Mouse (Mus musculus) CH12.LX (cell line): Measurements from ENCODE around the gene Ddx52. TPM values are rescaled to one million over a fixed set of nuclear protein-coding genes. Genes with fewer than 3 reads are reported as not detected.

Experiments
- DNase-seq: peaks from one replicate; pipeline ENCODE4 v3.0.0-alpha.2; 2013; ENCODE audit errors: extremely low read depth
- H3K27ac ChIP-seq: 2 replicates; pipeline ENCODE4 v1.5.1; 2012; ENCODE audit warnings: low read depth, mild to moderate bottlenecking, control low read depth, moderate library complexity; ENCODE audit not compliant: insufficient read depth
- H3K27me3 ChIP-seq: replicated peaks from 2 replicates; pipeline ENCODE3; 2012; ENCODE audit warnings: inconsistent platforms
- H3K36me3 ChIP-seq, 2 experiments: replicated peaks in 1 of 2; 2 replicates each; pipeline versions ENCODE3 to v1.6.1; 2012; ENCODE audit warnings: inconsistent platforms in 1 of 2, low read length in 1 of 2, mild to moderate bottlenecking in 1 of 2, mixed read lengths in 1 of 2, moderate library complexity in 1 of 2; ENCODE audit not compliant: control insufficient read depth in 1 of 2, insufficient read depth in 1 of 2
- H3K4me1 ChIP-seq, 2 experiments: 2 replicates each; pipeline ENCODE4 v1.6.1; 2012; ENCODE audit warnings: inconsistent platforms in 1 of 2, moderate library complexity in 1 of 2; ENCODE audit not compliant: insufficient read depth in 2 of 2, control insufficient read depth in 1 of 2
- H3K4me2 ChIP-seq: 2 replicates; pipeline ENCODE4 v1.6.1; 2012; ENCODE audit warnings: low read depth, mild to moderate bottlenecking, control low read depth; ENCODE audit not compliant: poor library complexity, insufficient read depth, severe bottlenecking
- H3K4me3 ChIP-seq, 3 experiments: fragments of 150-350 bp in 1 of 3; sonication (generic) in 1 of 3; replicated peaks in 1 of 3; 2 replicates each; pipeline versions ENCODE3 to v1.5.1; 2011 to 2012; ENCODE audit warnings: low read depth in 2 of 3, low read length in 2 of 3, mild to moderate bottlenecking in 2 of 3, moderate library complexity in 2 of 3, control low read depth in 1 of 3, improper control_type of control experiment in 1 of 3, inconsistent platforms in 1 of 3, mixed read lengths in 1 of 3; ENCODE audit not compliant: poor library complexity in 1 of 3
- H3K79me2 ChIP-seq: replicated peaks from 2 replicates; pipeline ENCODE4 v1.6.1; 2012; ENCODE audit warnings: mild to moderate bottlenecking, moderate library complexity; ENCODE audit not compliant: control insufficient read depth, poor library complexity, insufficient read depth, severe bottlenecking; ENCODE audit errors: extremely low read depth
- H3K9ac ChIP-seq: 2 replicates; pipeline ENCODE4 v1.6.1; 2012; ENCODE audit warnings: low read depth, mild to moderate bottlenecking, control low read depth, moderate library complexity; ENCODE audit not compliant: insufficient read depth
- H3K9me3 ChIP-seq: replicated peaks from 2 replicates; pipeline ENCODE3; 2012; ENCODE audit warnings: low read length, inconsistent platforms, mixed read lengths
- BHLHE40 ChIP-seq: IDR thresholded peaks from 2 replicates; pipeline ENCODE4 v1.6.1; 2011; ENCODE audit warnings: mild to moderate bottlenecking, low read depth, low read length, improper control_type of control experiment
- CTCF ChIP-seq, 2 experiments: IDR thresholded peaks in 1 of 2; conservative IDR thresholded peaks in 1 of 2; 2 replicates each; pipeline ENCODE4 v1.5.1; 2011 to 2012; ENCODE audit warnings: low read depth in 2 of 2, low read length in 2 of 2, improper control_type of control experiment in 1 of 2, inconsistent platforms in 1 of 2, mild to moderate bottlenecking in 1 of 2, moderate library complexity in 1 of 2
- ELF1 ChIP-seq: IDR thresholded peaks from 2 replicates; pipeline ENCODE4 v1.6.1; 2014; ENCODE audit warnings: low read depth, mild to moderate bottlenecking, inconsistent platforms, low read length, improper control_type of control experiment
- EP300 ChIP-seq: IDR thresholded peaks from 2 replicates; pipeline ENCODE4 v1.6.1; 2011; ENCODE audit warnings: low read length, improper control_type of control experiment
- GABPA ChIP-seq: IDR thresholded peaks from 2 replicates; pipeline ENCODE4 v1.6.1; 2012; ENCODE audit warnings: low read depth, low read length, improper control_type of control experiment, inconsistent platforms; ENCODE audit not compliant: insufficient replicate concordance
- HCFC1 ChIP-seq: IDR thresholded peaks from 2 replicates; pipeline ENCODE4 v1.6.1; 2012; ENCODE audit warnings: low read depth, mild to moderate bottlenecking, inconsistent platforms, low read length, improper control_type of control experiment
- IRF4 ChIP-seq: IDR thresholded peaks from 2 replicates; pipeline ENCODE4 v1.6.1; 2014; ENCODE audit warnings: low read depth, mild to moderate bottlenecking, inconsistent platforms, low read length, improper control_type of control experiment
- JUN ChIP-seq: IDR thresholded peaks from 2 replicates; pipeline ENCODE4 v1.6.1; 2011; ENCODE audit warnings: low read depth, mild to moderate bottlenecking, low read length, improper control_type of control experiment, moderate library complexity; ENCODE audit not compliant: insufficient read depth
- JUND ChIP-seq: conservative IDR thresholded peaks from 2 replicates; pipeline ENCODE4 v1.6.1; 2011; ENCODE audit warnings: low read depth, low read length, improper control_type of control experiment
- KAT2A ChIP-seq: IDR thresholded peaks from 2 replicates; pipeline ENCODE4 v1.6.1; 2012; ENCODE audit warnings: low read length, improper control_type of control experiment, inconsistent platforms; ENCODE audit not compliant: insufficient replicate concordance
- MAFK ChIP-seq: IDR thresholded peaks from 2 replicates; pipeline ENCODE4 v1.6.1; 2011; ENCODE audit warnings: low read length, improper control_type of control experiment; ENCODE audit not compliant: insufficient replicate concordance
- MAX ChIP-seq: IDR thresholded peaks from 2 replicates; pipeline ENCODE4 v1.6.1; 2011; ENCODE audit warnings: low read length, improper control_type of control experiment
- MAZ ChIP-seq: IDR thresholded peaks from 2 replicates; pipeline ENCODE4 v1.6.1; 2012; ENCODE audit warnings: low read depth, mild to moderate bottlenecking, inconsistent platforms, low read length, improper control_type of control experiment, moderate library complexity
- MYC ChIP-seq: IDR thresholded peaks from 2 replicates; pipeline ENCODE4 v1.6.1; 2011; ENCODE audit warnings: low read depth, mild to moderate bottlenecking, improper control_type of control experiment, low read length
- NRF1 ChIP-seq: IDR thresholded peaks from 2 replicates; pipeline ENCODE4 v1.6.1; 2014; ENCODE audit warnings: low read depth, mild to moderate bottlenecking, inconsistent platforms, low read length, improper control_type of control experiment, moderate library complexity
- PAX5 ChIP-seq: IDR thresholded peaks from 2 replicates; pipeline ENCODE4 v1.6.1; 2012; ENCODE audit warnings: low read length, inconsistent platforms, mixed read lengths
- RCOR1 ChIP-seq: conservative IDR thresholded peaks from 2 replicates; pipeline ENCODE4 v1.6.1; 2012; ENCODE audit warnings: low read depth, mild to moderate bottlenecking, inconsistent platforms, low read length, improper control_type of control experiment
- SIN3A ChIP-seq: IDR thresholded peaks from 2 replicates; pipeline ENCODE4 v1.6.1; 2012; ENCODE audit warnings: low read length, improper control_type of control experiment, inconsistent platforms
- SMC3 ChIP-seq: IDR thresholded peaks from 2 replicates; pipeline ENCODE4 v1.6.1; 2011; ENCODE audit warnings: low read depth, low read length, improper control_type of control experiment
- TBP ChIP-seq: conservative IDR thresholded peaks from 2 replicates; pipeline ENCODE4 v1.6.1; 2011; ENCODE audit warnings: low read depth, low read length, improper control_type of control experiment
- UBTF ChIP-seq: IDR thresholded peaks from 2 replicates; pipeline ENCODE4 v1.6.1; 2012; ENCODE audit warnings: low read depth, mild to moderate bottlenecking, inconsistent platforms, low read length, improper control_type of control experiment, moderate library complexity
- USF1 ChIP-seq: IDR thresholded peaks from 2 replicates; pipeline ENCODE4 v1.6.1; 2014; ENCODE audit warnings: low read depth, mild to moderate bottlenecking, inconsistent platforms, low read length, improper control_type of control experiment
- USF2 ChIP-seq: conservative IDR thresholded peaks from 2 replicates; pipeline ENCODE4 v1.6.1; 2011; ENCODE audit warnings: low read depth, low read length, improper control_type of control experiment
- ZC3H11A ChIP-seq: IDR thresholded peaks from 2 replicates; pipeline ENCODE4 v1.6.1; 2012; ENCODE audit warnings: low read depth, mild to moderate bottlenecking, inconsistent platforms, low read length, improper control_type of control experiment
- ZKSCAN1 ChIP-seq: IDR thresholded peaks from 2 replicates; pipeline ENCODE4 v1.6.1; 2012; ENCODE audit warnings: low read depth, inconsistent platforms, low read length, improper control_type of control experiment, borderline replicate concordance
- ZMIZ1 ChIP-seq: IDR thresholded peaks from 2 replicates; pipeline ENCODE4 v1.6.1; 2012; ENCODE audit warnings: low read depth, mild to moderate bottlenecking, inconsistent platforms, low read length, improper control_type of control experiment
- dilution Hi-C: fragments of 300-500 bp; cut with MboI; formaldehyde crosslinking; loops from 2 replicates; pipeline ENCODE4 v1.14.3; 2020; ENCODE audit warnings: low sequenced_read_pairs; ENCODE audit not compliant: extremely low pct_unique_long_range_greater_than_20kb, extremely low pct_ligation_motif_present
- in situ Hi-C: fragments of 300-500 bp; cut with MboI; formaldehyde crosslinking; loops from 3 replicates; pipeline ENCODE4 v1.14.3; 2019; ENCODE audit warnings: low sequenced_read_pairs, low pct_ligation_motif_present, low pct_unique_long_range_greater_than_20kb, mixed read lengths
- polyA plus RNA-seq: library from polyadenylated mRNA; unstranded; fragments of >175 nt; gene quantifications from 2 replicates; pipeline ENCODE4 v1.2.1, GENCODE M21; 2012; ENCODE audit warnings: low read depth; ENCODE audit not compliant: insufficient read length
- total RNA-seq, 2 experiments: library from RNA; depleted of rRNA; stranded (reverse); fragments of 300-350 nt in 1 of 2; fragments of >200 nt in 1 of 2; gene quantifications; 2 replicates each; pipeline ENCODE4 v1.2.3; 2012 to 2014

The Ddx52 gene
- total and polyA plus RNA-seq, 3 experiments = 54.2 to 104 (median 93.7) TPM

- Histone ChIP-seq H3K4me3 (no peak overlapping the region), H3K4me2 (no peak overlapping the region), H3K27ac (no peak overlapping the region), H3K4me1 (peaks cover 0 to 7% of the 10 kb centered on the region in 2 experiments; a peak in 2 of 4 replicates), H3K79me2 (no peaks in the 10 kb centered on the region), H3K27me3 (peaks cover 6% of the 10 kb centered on the region), H3K9me3 (no peaks in the 10 kb centered on the region), H3K9ac (no peak overlapping the region), H3K36me3 (no peaks in the 10 kb centered on the region)
- no peak for DNase-seq
- dilution Hi-C loops (no loop called here), in situ Hi-C loops (loop anchor here (25.0 kb wide), 1 partner anchor 370 kb away; no protein-coding TSS in a partner anchor)
- no peak for TF ChIP-seq ZC3H11A
Measured at GRCm38 (mm10) chr11:83932506-83933106, 9.3 kb upstream of the Ddx52 start.

- in situ Hi-C loops (loop anchor here (25.0 kb wide), 1 partner anchor 371 kb away; no protein-coding TSS in a partner anchor), dilution Hi-C loops (no loop called here)
- no peak for DNase-seq
Measured at GRCm38 (mm10) chr11:83933376-83933775, 8.5 kb upstream of the Ddx52 start.

DNA sequence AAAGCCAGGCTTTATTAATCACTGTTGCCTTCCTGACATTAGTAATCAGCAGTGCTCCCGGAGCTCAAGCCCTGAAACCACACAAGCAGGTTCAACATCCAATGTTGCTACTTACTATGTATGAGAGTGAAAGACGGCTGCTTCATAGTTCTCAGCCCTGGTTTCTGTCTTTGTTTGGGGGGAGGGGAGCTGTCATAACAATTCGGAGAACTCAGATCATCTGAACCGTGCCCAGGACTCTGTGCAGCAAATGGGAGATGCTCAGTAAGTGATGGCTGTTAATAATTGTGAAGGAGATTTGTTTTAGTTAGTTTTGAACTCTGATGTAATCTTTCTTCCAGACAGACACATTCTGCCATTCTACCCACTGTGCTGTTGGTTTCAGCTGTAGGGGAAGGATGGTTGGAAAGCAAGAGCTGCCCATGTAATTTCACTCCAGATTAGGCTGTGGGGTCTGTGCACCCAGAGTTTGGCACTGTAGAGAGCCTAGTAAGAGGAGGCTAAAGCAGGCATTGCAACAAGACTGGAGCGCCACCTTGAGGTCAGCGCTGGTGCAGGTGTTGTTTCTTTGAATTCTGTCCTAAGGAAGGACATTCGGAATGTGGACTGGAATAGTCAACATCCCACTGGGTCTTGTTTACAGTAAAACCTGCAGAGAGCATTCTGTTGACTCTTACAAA, 5.7 kb upstream of the Ddx52 start:
- Histone ChIP-seq H3K4me3 (no peak overlapping the region), H3K27ac (no peak overlapping the region), H3K36me3 (no peaks in the 10 kb centered on the region), H3K4me2 (peak overlapping the region; percentile 39), H3K9ac (no peak overlapping the region), H3K9me3 (no peaks in the 10 kb centered on the region), H3K4me1 (peaks cover 0 to 11% of the 10 kb centered on the region in 2 experiments; a peak in 2 of 4 replicates), H3K27me3 (peaks cover 6% of the 10 kb centered on the region), H3K79me2 (no peaks in the 10 kb centered on the region)
- in situ Hi-C loops (loop anchor here (5.0 to 25.0 kb wide), 2 partner anchors 149 to 374 kb away; no protein-coding TSS in a partner anchor), dilution Hi-C loops (no loop called here)
- DNase-seq = peak; percentile 77
- TF ChIP-seq MYC (0 out of 2 replicates have a peak, but pooled peaks have one; percentile 42), SMC3 (peak; percentile 99), ZMIZ1 (no peak), ELF1 (no peak), MAZ (no peak; the same call in 1 of the 2 replicates), RCOR1 (no peak), ZKSCAN1 (no peak), JUN (no peak), BHLHE40 (no peak), USF1 (no peak), UBTF (no peak), TBP (no peak), JUND (peak; percentile 52; the same call in 1 of the 2 replicates), MAFK (no peak), NRF1 (no peak), EP300 (no peak), SIN3A (peak; percentile 42; the same call in 1 of the 2 replicates)

More at GRCm38 (mm10) chr11:83933376-83933775, 8.5 kb upstream of the Ddx52 start:
- peaks cover 6% of the 10 kb centered on the region for H3K27me3 ChIP-seq
- H3K9ac ChIP-seq = no peak overlapping the region
- H3K36me3 ChIP-seq = no peaks in the 10 kb centered on the region
- H3K79me2 ChIP-seq = no peaks in the 10 kb centered on the region
- no peaks in the 10 kb centered on the region for H3K9me3 ChIP-seq
- H3K4me2 ChIP-seq = no peak overlapping the region
- H3K4me3 ChIP-seq = no peak overlapping the region
- no peak overlapping the region for H3K27ac ChIP-seq
- TF ChIP-seq SIN3A = no peak
- TF ChIP-seq USF2 = no peak
- TF ChIP-seq USF1 = no peak
- TF ChIP-seq MAZ = no peak
- no peak for TF ChIP-seq MAX
- no peak for TF ChIP-seq GABPA
- no peak for TF ChIP-seq KAT2A
- no peak for TF ChIP-seq CTCF (conservative IDR thresholded peaks at IDR 0.05 in 1 of 2, IDR thresholded peaks at IDR 0.05 in 1 of 2; ENCODE audit: low read depth in 2 of 2, low read length in 2 of 2)
- no peak for TF ChIP-seq HCFC1
- TF ChIP-seq UBTF = no peak
- no peak for TF ChIP-seq IRF4
- no peak for TF ChIP-seq PAX5
- TF ChIP-seq MAFK = no peak
- peaks cover 0 to 7% of the 10 kb centered on the region in 2 experiments; a peak in 2 of 4 replicates for H3K4me1 ChIP-seq
